In genomic region chr11:52339098-52339497, GRCm38 (mm10) we compare ENCODE assay signal across 21 mouse cellular contexts. TPM values are rescaled to one million over a fixed set of nuclear protein-coding genes. Genes with fewer than 3 reads are reported as not detected.
DNase-seq lines count a peak whose midpoint lies in the region; ATAC-seq and TF ChIP-seq lines count a peak whose summit lies in the region.
"Had no signal": no experiment of that assay in that cellular context is flagged by ENCODE, and none has a peak within 500 bp of the region (broad histone marks: within the 10 kb centered on the region; RNA-seq: fewer than 3 reads in every experiment).

No protein-coding gene starts in this region.

- H3K4me1 ChIP-seq in lung, postnatal 0 days (ENCODE audit: insufficient read depth, low read depth, low read length), result peaks cover 3% of the 10 kb centered on the region; the same call in 1 of the 2 replicates
- peaks cover 87% of the 10 kb centered on the region for H3K4me1 ChIP-seq in E14TG2a.4 (replicated peaks; ENCODE audit: low read depth, low read length)
- H3K4me1 ChIP-seq: forebrain, embryonic 13.5 days had no signal

- no peak overlapping the region for H3K27ac ChIP-seq in lung, postnatal 0 days (ENCODE audit: low read length)
- H3K27ac ChIP-seq: forebrain, embryonic 10.5 days; forebrain, embryonic 13.5 days; hindbrain, embryonic 14.5 days; hindbrain, postnatal 0 days had no signal

- H3K4me2 ChIP-seq in lung, postnatal 0 days (replicated peaks; ENCODE audit: low read depth, low read length), result no peak overlapping the region
- H3K4me2 ChIP-seq: forebrain, embryonic 13.5 days; heart, embryonic 11.5 days; hindbrain, embryonic 14.5 days had no signal

- H3K27me3 ChIP-seq in lung, postnatal 0 days (replicated peaks; ENCODE audit: insufficient read depth, low read length), result no peaks in the 10 kb centered on the region
- H3K27me3 ChIP-seq in E14TG2a.4 (ENCODE audit: insufficient read depth, low read length), result no peaks in the 10 kb centered on the region
- H3K27me3 ChIP-seq: forebrain, embryonic 13.5 days had no signal

- no peak for DNase-seq in lung, postnatal 0 days (ENCODE audit: low spot score)
- no peak for DNase-seq in lung, adult 18-20 months
- peak; percentile 52 to 58 for DNase-seq in thymus, postnatal 36 days
- no peak for DNase-seq in thymus, postnatal 10 days (ENCODE audit: low spot score in 2 of 2)
- peak; percentile 22 for DNase-seq in induced T-regulatory cell, adult 2 months (ENCODE audit: low read depth)
- DNase-seq in liver, result no peak
- DNase-seq: cerebellum, adult 11-12 months; cerebellum, adult 8-10 months; cerebellum, postnatal 36 days; gastrocnemius, postnatal 10 days; heart, adult 11 months; heart, postnatal 10 days; heart, postnatal 36 days had no signal

- no peaks in the 10 kb centered on the region for H3K36me3 ChIP-seq in lung, postnatal 0 days (ENCODE audit: insufficient read depth, low read length)
- no peaks in the 10 kb centered on the region for H3K36me3 ChIP-seq in E14TG2a.4 (ENCODE audit: insufficient read depth, low read length)
- H3K36me3 ChIP-seq: forebrain, embryonic 10.5 days had no signal

- no peak for ATAC-seq in lung, postnatal 0 days
- ATAC-seq: CD4-positive, CD25-positive, alpha-beta regulatory T cell, adult 4 months; forebrain, embryonic 13.5 days; forebrain, embryonic 16.5 days; hindbrain, postnatal 0 days had no signal

- no peak overlapping the region for H3K4me3 ChIP-seq in lung, postnatal 0 days (ENCODE audit: low read depth, low read length)
- peak overlapping the region; percentile 69 for H3K4me3 ChIP-seq in E14TG2a.4 (replicated peaks; ENCODE audit: low read length)
- H3K4me3 ChIP-seq: forebrain, embryonic 10.5 days; forebrain, embryonic 13.5 days had no signal

- no peak overlapping the region for H3K9ac ChIP-seq in lung, postnatal 0 days (replicated peaks; ENCODE audit: low read depth)
- H3K9ac ChIP-seq: forebrain, embryonic 13.5 days; hindbrain, embryonic 14.5 days had no signal

- H3K9me3 ChIP-seq in lung, postnatal 0 days (ENCODE audit: low read length), result no peaks in the 10 kb centered on the region
- H3K9me3 ChIP-seq in E14TG2a.4 (ENCODE audit: low read length), result no peaks in the 10 kb centered on the region
- H3K9me3 ChIP-seq: forebrain, embryonic 10.5 days; forebrain, embryonic 13.5 days had no signal

- 88% methylated on average over 4 of the region's 4 CpGs for WGBS in lung, postnatal 0 days

- TF ChIP-seq CTCF in lung, postnatal 0 days (IDR thresholded peaks at IDR 0.05), result 0 out of 2 replicates have a peak, but pooled peaks have one; percentile 3
- TF ChIP-seq CTCF in E14TG2a.4 (conservative IDR thresholded peaks at IDR 0.05; ENCODE audit: low read length), result no peak

- TF ChIP-seq EP300 in lung, postnatal 0 days (IDR thresholded peaks at IDR 0.05), result no peak

RNA-seq across cellular contexts. Expression of gene Vdac1, which starts 21.6 kb away (rescaled TPM):
- polyA plus RNA-seq in lung, postnatal 0 days (2015; fragmentation: Nextera tagmentation; extraction: Ambion mirVana), result 127 and 140 TPM in 2 replicates

RNA-seq across cellular contexts. Expression of gene Tcf7, which starts 56.3 kb away (rescaled TPM):
- polyA plus RNA-seq in lung, postnatal 0 days (2015; fragmentation: Nextera tagmentation; extraction: Ambion mirVana), result 14.7 and 14.8 TPM in 2 replicates

RNA-seq across cellular contexts. Expression of gene 9530068E07Rik, which starts 57.1 kb away (rescaled TPM):
- 151 and 155 TPM in 2 replicates for polyA plus RNA-seq in lung, postnatal 0 days (2015; fragmentation: Nextera tagmentation; extraction: Ambion mirVana)

Comparison
In these comparisons a context has a peak if more than half of its experiments do, and no peak if none do; other contexts are left out.
1. DNase-seq: peak in thymus, postnatal 36 days (2 of 2) and induced T-regulatory cell, adult 2 months (single experiment); none in lung, postnatal 0 days (single experiment), lung, adult 18-20 months (0 of 2), thymus, postnatal 10 days (0 of 2) and liver (single experiment).